ENCODE assay signal across 8 mouse cellular contexts in the genomic region with DNA sequence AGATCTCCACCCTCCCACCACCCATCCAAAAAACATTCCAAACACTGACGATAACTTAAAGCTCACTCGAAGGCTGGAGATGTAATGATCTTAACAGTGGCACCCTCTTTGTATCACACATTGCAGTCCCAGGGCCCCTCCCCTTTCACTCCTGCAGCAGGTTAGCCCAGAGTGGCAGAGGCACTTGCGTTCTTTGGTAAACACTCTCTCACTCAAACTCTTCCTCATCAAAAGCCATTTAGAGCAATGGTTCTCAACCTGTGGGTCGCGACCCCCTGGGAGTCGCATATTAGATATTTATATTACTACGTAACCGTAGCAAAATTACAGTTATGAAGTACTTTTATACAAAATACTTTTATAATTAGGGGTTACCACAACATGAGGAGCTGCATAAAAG. TPM values are rescaled to one million over a fixed set of nuclear protein-coding genes. Genes with fewer than 3 reads are reported as not detected.
A peak's percentile ranks its signal among the peaks of the same experiment; 100 is the strongest.
DNase-seq lines count a peak whose midpoint lies in the region; ATAC-seq and TF ChIP-seq lines count a peak whose summit lies in the region.

No protein-coding gene starts in this region.

- WGBS in intestine, postnatal 0 days: 31% methylated on average over 8 of the region's 8 CpGs
- 56% methylated on average over 8 of the region's 8 CpGs for WGBS in midbrain, embryonic 10.5 days

- ATAC-seq in intestine, postnatal 0 days: no peak

- H3K4me3 ChIP-seq in intestine, postnatal 0 days (ENCODE audit: low read depth, low read length): peak overlapping the region; percentile 89
- peak overlapping the region; percentile 92 for H3K4me3 ChIP-seq in midbrain, embryonic 10.5 days

- H3K27ac ChIP-seq in intestine, postnatal 0 days (ENCODE audit: low read depth, low read length): no peak overlapping the region
- H3K27ac ChIP-seq in midbrain, embryonic 10.5 days (replicated peaks): no peak overlapping the region; the same call in 1 of the 2 replicates

- no peaks in the 10 kb centered on the region for H3K36me3 ChIP-seq in intestine, postnatal 0 days (ENCODE audit: control insufficient read depth, insufficient read depth)
- H3K36me3 ChIP-seq in midbrain, embryonic 10.5 days: no peaks in the 10 kb centered on the region

- peak overlapping the region; percentile 69; the same call in 1 of the 2 replicates for H3K9ac ChIP-seq in intestine, postnatal 0 days (ENCODE audit: low read depth, low read length)

- peak; percentile 4 for DNase-seq in adrenal gland, postnatal 10 days
- no peak for DNase-seq in adrenal gland, postnatal 4 days (ENCODE audit: low spot score in 2 of 2)
- DNase-seq in thymus, postnatal 0 days (ENCODE audit: low spot score): peak; percentile 25
- no peak for DNase-seq in thymus, postnatal 36 days
- no peak for DNase-seq in midbrain, embryonic 10.5 days (ENCODE audit: low spot score)
- no peak for DNase-seq in left cerebral cortex, adult 11 months (ENCODE audit: low spot score)
- no peak for DNase-seq in cerebellum, postnatal 14 days

- no peaks in the 10 kb centered on the region for H3K27me3 ChIP-seq in intestine, postnatal 0 days (replicated peaks; ENCODE audit: control insufficient read depth, insufficient read depth, low read length)
- H3K27me3 ChIP-seq in midbrain, embryonic 10.5 days (ENCODE audit: low read depth, poor library complexity, severe bottlenecking): no peaks in the 10 kb centered on the region

- H3K4me2 ChIP-seq in intestine, postnatal 0 days (replicated peaks; ENCODE audit: low read depth): peak overlapping the region; percentile 91

- TF ChIP-seq CTCF in intestine, postnatal 0 days (IDR thresholded peaks at IDR 0.05; ENCODE audit: low read depth): no peak

- no peaks in the 10 kb centered on the region for H3K9me3 ChIP-seq in intestine, postnatal 0 days (ENCODE audit: control insufficient read depth)
- H3K9me3 ChIP-seq in midbrain, embryonic 10.5 days (replicated peaks): no peaks in the 10 kb centered on the region

- 0 out of 2 replicates have a peak, but pooled peaks cover 2% of the 10 kb centered on the region for H3K4me1 ChIP-seq in intestine, postnatal 0 days (replicated peaks; ENCODE audit: control insufficient read depth, insufficient read depth, low read length)
- H3K4me1 ChIP-seq in midbrain, embryonic 10.5 days: peaks cover 18% of the 10 kb centered on the region

RNA-seq across cellular contexts. Expression of a gene that starts 1.1 kb away (rescaled TPM):
- 10 to 100 TPM; 36.1 to 42.7 TPM for total RNA-seq in adrenal gland, postnatal 10 days (2021)
- 10 to 100 TPM; 41.7 to 42.5 TPM for total RNA-seq in adrenal gland, postnatal 4 days (2021)
- 41.1 and 41.9 TPM in 2 replicates for polyA plus RNA-seq in thymus, postnatal 0 days (2015; fragmentation: Nextera tagmentation; extraction: Ambion mirVana)
- polyA plus RNA-seq in intestine, postnatal 0 days (2015; fragmentation: Nextera tagmentation; extraction: Ambion mirVana): 21.8 and 25.2 TPM in 2 replicates
- polyA plus RNA-seq in midbrain, embryonic 10.5 days (2016; fragmentation: Nextera tagmentation; extraction: Ambion mirVana): 34.0 and 35.5 TPM in 2 replicates

Comparison
In these comparisons a context has a peak if more than half of its experiments do, and no peak if none do; other contexts are left out.
1. DNase-seq: peak in adrenal gland, postnatal 10 days (single experiment) and thymus, postnatal 0 days (single experiment); none in adrenal gland, postnatal 4 days (0 of 2), thymus, postnatal 36 days (0 of 2), midbrain, embryonic 10.5 days (single experiment), left cerebral cortex, adult 11 months (single experiment) and cerebellum, postnatal 14 days (0 of 2).